Mouse (Mus musculus) embryo, embryonic 10.5 days (tissue): ENCODE measurements at regions not wholly inside any gene's neighbourhood (a gene's known extent, or its start where the extent isn't known, plus 50 kb on each side); places are given as distances from the start of the nearest gene placed in this dataset.

Experiments
- DNase-seq: peaks from one replicate; pipeline ENCODE4 v3.0.0-alpha.2; 2015; ENCODE audit warnings: low spot score

GRCm38 (mm10) chr10:38269136-38269535, 552.4 kb downstream of the Rfpl4b start:
- DNase-seq: no peak

- DNase-seq: no peak
These were observed 556.0 kb downstream of the Rfpl4b start for GRCm38 (mm10) chr10:38265564-38265963.

GRCm38 (mm10) chr10:38246821-38247220, 574.8 kb downstream of the Rfpl4b start:
- DNase-seq: no peak
